21 mouse cellular contexts compared by ENCODE assay signal in genomic region chr5:32074053-32074452, GRCm38 (mm10).
DNase-seq lines count a peak whose midpoint lies in the region; ATAC-seq lines count a peak whose summit lies in the region.
"Had no signal": no experiment of that assay in that cellular context is flagged by ENCODE, and none has a peak within 500 bp of the region (broad histone marks: within the 10 kb centered on the region; RNA-seq: fewer than 3 reads in every experiment).

No protein-coding gene starts in this region.

- H3K9me3 ChIP-seq in stomach, embryonic 16.5 days (replicated peaks; ENCODE audit: control insufficient read depth, low read length): no peaks in the 10 kb centered on the region
- no peaks in the 10 kb centered on the region for H3K9me3 ChIP-seq in midbrain, embryonic 14.5 days (ENCODE audit: control insufficient read depth, low read length)
- H3K9me3 ChIP-seq: embryonic facial prominence, embryonic 10.5 days; embryonic facial prominence, embryonic 12.5 days; forebrain, embryonic 13.5 days; forebrain, embryonic 15.5 days had no signal

- H3K4me2 ChIP-seq in stomach, embryonic 16.5 days (ENCODE audit: low read depth, low read length): no peak overlapping the region
- no peak overlapping the region for H3K4me2 ChIP-seq in midbrain, embryonic 14.5 days (ENCODE audit: low read length)
- H3K4me2 ChIP-seq: embryonic facial prominence, embryonic 12.5 days; forebrain, embryonic 13.5 days; forebrain, embryonic 15.5 days had no signal

- 0 out of 2 replicates have a peak overlapping the region, but pooled peaks have one; percentile 12 for H3K9ac ChIP-seq in stomach, embryonic 16.5 days (ENCODE audit: low read length)
- H3K9ac ChIP-seq in midbrain, embryonic 14.5 days (replicated peaks; ENCODE audit: low read length): no peak overlapping the region
- H3K9ac ChIP-seq: embryonic facial prominence, embryonic 12.5 days; forebrain, embryonic 13.5 days; forebrain, embryonic 15.5 days had no signal

- 83% methylated on average over 3 of the region's 3 CpGs for WGBS in stomach, embryonic 16.5 days
- 88% methylated on average over 3 of the region's 3 CpGs for WGBS in midbrain, embryonic 14.5 days

- H3K36me3 ChIP-seq in stomach, embryonic 16.5 days (ENCODE audit: control insufficient read depth, insufficient read depth, low read length): no peaks in the 10 kb centered on the region
- H3K36me3 ChIP-seq in midbrain, embryonic 14.5 days (ENCODE audit: control insufficient read depth, insufficient read depth, low read length): no peaks in the 10 kb centered on the region
- H3K36me3 ChIP-seq: embryonic facial prominence, embryonic 10.5 days; embryonic facial prominence, embryonic 12.5 days; forebrain, embryonic 15.5 days had no signal

- H3K4me3 ChIP-seq in stomach, embryonic 16.5 days (replicated peaks; ENCODE audit: low read length): no peak overlapping the region
- no peak overlapping the region for H3K4me3 ChIP-seq in midbrain, embryonic 14.5 days (replicated peaks; ENCODE audit: low read depth, low read length)
- H3K4me3 ChIP-seq: embryonic facial prominence, embryonic 10.5 days; embryonic facial prominence, embryonic 12.5 days; forebrain, embryonic 13.5 days; forebrain, embryonic 15.5 days had no signal

- peaks cover 10% of the 10 kb centered on the region; the same call in 1 of the 2 replicates for H3K4me1 ChIP-seq in stomach, embryonic 16.5 days (ENCODE audit: control insufficient read depth, insufficient read depth, low read length)
- no peaks in the 10 kb centered on the region for H3K4me1 ChIP-seq in midbrain, embryonic 14.5 days (ENCODE audit: control insufficient read depth, insufficient read depth, low read length)
- H3K4me1 ChIP-seq: forebrain, embryonic 13.5 days; forebrain, embryonic 15.5 days had no signal

- no peaks in the 10 kb centered on the region for H3K27me3 ChIP-seq in stomach, embryonic 16.5 days (ENCODE audit: control insufficient read depth, insufficient read depth, low read length)
- no peaks in the 10 kb centered on the region for H3K27me3 ChIP-seq in midbrain, embryonic 14.5 days (ENCODE audit: control insufficient read depth, insufficient read depth, low read length)
- H3K27me3 ChIP-seq: embryonic facial prominence, embryonic 12.5 days; forebrain, embryonic 13.5 days; forebrain, embryonic 15.5 days; Patski had no signal

- H3K27ac ChIP-seq in stomach, embryonic 16.5 days (ENCODE audit: low read length): peak overlapping the region; percentile 38; the same call in 1 of the 2 replicates
- H3K27ac ChIP-seq in midbrain, embryonic 14.5 days (replicated peaks; ENCODE audit: low read depth, low read length): no peak overlapping the region
- H3K27ac ChIP-seq: embryonic facial prominence, embryonic 10.5 days; embryonic facial prominence, embryonic 12.5 days; forebrain, embryonic 13.5 days; forebrain, embryonic 15.5 days had no signal

- peak; percentile 22 for DNase-seq in testis, postnatal 10 days (ENCODE audit: low spot score)
- DNase-seq in testis, postnatal 14 days (ENCODE audit: low spot score): no peak
- no peak for DNase-seq in midbrain, embryonic 14.5 days
- no peak for DNase-seq in right cerebral cortex, adult 18-20 months
- DNase-seq: adrenal gland, adult 8-10 months; adrenal gland, postnatal 14 days; adrenal gland, postnatal 36 days; cerebellum, adult 11-12 months; cerebellum, adult 2 months; cerebellum, adult 9-10 months; cerebellum, postnatal 10 days; cerebellum, postnatal 25 days had no signal

- ATAC-seq in megakaryocyte progenitor cell, adult 5-6 weeks (replicated peaks; ENCODE audit: poor library complexity): peak; percentile 45
- ATAC-seq in stomach, embryonic 16.5 days (ENCODE audit: insufficient read depth, low FRiP score): no peak
- ATAC-seq in megakaryocyte, adult 5-6 weeks (ENCODE audit: poor library complexity, severe bottlenecking): no peak
- ATAC-seq in midbrain, embryonic 14.5 days (ENCODE audit: low FRiP score, low TSS enrichment): no peak
- ATAC-seq: activated CD4-positive, CD25-positive, alpha-beta regulatory T cell, adult 4 months; forebrain, embryonic 13.5 days; forebrain, embryonic 15.5 days; Patski had no signal
